Mouse (Mus musculus): Measurements from ENCODE around the gene Cdh13.

- TF ChIP-seq CTCF (IDR thresholded peaks at IDR 0.05; ENCODE audit: low read depth), result no peak
- TF ChIP-seq EP300 (IDR thresholded peaks at IDR 0.05; ENCODE audit: low read depth), result no peak
Observed at GRCm38 (mm10) chr8:118986796-118987195, 703.3 kb downstream of the Cdh13 start.

All from liver, postnatal 0 days (tissue).